Mouse (Mus musculus) embryonic fibroblast, embryonic 13.5 days (primary cell): ENCODE data around the gene Snip1. TPM values are rescaled to one million over a fixed set of nuclear protein-coding genes. Genes with fewer than 3 reads are reported as not detected.

Experiments
- H3K27ac ChIP-seq: 2 replicates; pipeline ENCODE4 v1.5.1; 2012; ENCODE audit warnings: low read length, control low read depth, inconsistent platforms; ENCODE audit not compliant: insufficient read depth
- H3K4me1 ChIP-seq: 2 replicates; pipeline ENCODE4 v1.6.1; 2011; ENCODE audit warnings: low read length; ENCODE audit not compliant: control insufficient read depth, insufficient read depth
- H3K4me3 ChIP-seq: 2 replicates; pipeline ENCODE4 v1.5.1; 2011; ENCODE audit warnings: mild to moderate bottlenecking, control low read depth, low read length; ENCODE audit not compliant: insufficient read depth
- CTCF ChIP-seq: IDR thresholded peaks from 2 replicates; pipeline ENCODE4 v1.5.1; 2011; ENCODE audit warnings: mild to moderate bottlenecking, control low read depth, low read length, moderate library complexity, borderline replicate concordance; ENCODE audit not compliant: insufficient read depth
- POLR2A ChIP-seq: IDR thresholded peaks from 2 replicates; pipeline ENCODE4 v1.6.1; 2011; ENCODE audit warnings: low read depth, mild to moderate bottlenecking, control low read depth, low read length, moderate library complexity
- polyA plus RNA-seq: library from polyadenylated mRNA; stranded (reverse); fragments of >200 nt; gene quantifications from 2 replicates; pipeline ENCODE4 v1.2.4, GENCODE M21; 2011; ENCODE audit warnings: low read depth; ENCODE audit not compliant: missing spikeins, insufficient read length

The Snip1 gene
- polyA plus RNA-seq, 1 experiment = 16.8 TPM

DNA sequence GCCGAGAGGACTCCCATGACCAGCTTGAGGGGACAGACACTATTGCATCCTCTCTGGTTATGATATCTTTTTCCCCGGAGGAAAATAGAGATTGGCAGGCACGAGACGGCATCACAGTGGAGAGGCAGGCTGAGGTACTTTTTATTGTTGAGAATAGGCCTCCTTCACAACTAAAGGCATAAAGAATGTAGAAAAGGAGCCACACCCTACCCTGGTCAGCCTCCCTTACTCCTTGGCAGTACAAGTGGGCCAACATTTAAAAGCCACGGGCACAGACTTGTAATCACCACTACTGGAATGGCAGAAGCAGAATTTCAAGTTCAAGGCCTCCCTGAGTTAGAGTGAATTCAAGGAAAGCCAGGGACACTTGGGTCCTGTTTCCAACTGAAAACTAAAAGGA, 8.4 kb upstream of the Snip1 start:
- Histone ChIP-seq H3K4me3 (no peak overlapping the region), H3K4me1 (peaks cover 2% of the 10 kb centered on the region), H3K27ac (no peak overlapping the region)
- TF ChIP-seq POLR2A (no peak), CTCF (no peak)

DNA sequence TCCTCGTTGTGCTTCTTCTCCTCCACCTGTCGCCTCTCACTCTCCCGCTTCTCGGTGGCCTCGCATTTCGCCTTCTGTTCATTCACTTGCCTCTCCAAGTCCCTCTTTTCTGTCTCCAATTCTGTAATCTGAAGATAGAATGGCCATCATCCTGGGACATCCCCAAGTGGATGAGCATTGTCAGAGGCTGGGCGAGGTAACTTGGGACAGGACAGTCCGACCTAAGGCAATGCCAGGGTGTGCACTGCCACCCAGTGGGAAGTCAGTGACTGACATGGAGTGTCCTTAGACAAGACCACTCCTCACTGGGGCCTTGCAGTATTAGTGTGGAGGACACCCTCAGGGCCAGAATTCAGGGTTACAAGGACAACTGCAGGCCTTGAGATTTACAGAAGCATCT, 7.4 kb upstream of the Snip1 start:
- TF ChIP-seq POLR2A (no peak), CTCF (peak; percentile 94; the same call in 1 of the 2 replicates)
- H3K4me3 ChIP-seq = no peak overlapping the region
- peaks cover 2% of the 10 kb centered on the region for H3K4me1 ChIP-seq
- H3K27ac ChIP-seq = no peak overlapping the region

DNA sequence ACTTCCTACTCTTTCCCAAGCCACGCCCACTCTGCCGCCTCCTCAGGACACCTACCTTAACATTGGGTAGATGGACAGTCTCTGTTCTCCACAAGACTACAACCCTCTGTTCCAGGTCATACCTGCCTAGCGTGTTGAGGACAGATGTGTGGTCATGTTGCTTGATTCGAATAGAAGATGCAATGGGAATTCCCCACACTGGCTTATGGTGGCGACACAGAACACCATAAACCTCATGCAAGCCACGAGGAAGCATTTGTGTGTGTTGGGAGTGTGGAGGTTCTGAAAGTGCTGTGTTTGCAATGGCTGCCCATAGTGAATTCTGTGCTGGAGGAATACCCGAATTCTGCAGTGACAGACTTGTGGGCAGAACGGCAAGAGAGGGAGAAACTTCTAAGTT, 2.6 kb upstream of the Snip1 start:
- 0 out of 2 replicates have a peak, but pooled peaks cover 6% of the 10 kb centered on the region for H3K4me1 ChIP-seq
- TF ChIP-seq CTCF (no peak), POLR2A (no peak)
- H3K4me3 ChIP-seq = no peak overlapping the region

DNA sequence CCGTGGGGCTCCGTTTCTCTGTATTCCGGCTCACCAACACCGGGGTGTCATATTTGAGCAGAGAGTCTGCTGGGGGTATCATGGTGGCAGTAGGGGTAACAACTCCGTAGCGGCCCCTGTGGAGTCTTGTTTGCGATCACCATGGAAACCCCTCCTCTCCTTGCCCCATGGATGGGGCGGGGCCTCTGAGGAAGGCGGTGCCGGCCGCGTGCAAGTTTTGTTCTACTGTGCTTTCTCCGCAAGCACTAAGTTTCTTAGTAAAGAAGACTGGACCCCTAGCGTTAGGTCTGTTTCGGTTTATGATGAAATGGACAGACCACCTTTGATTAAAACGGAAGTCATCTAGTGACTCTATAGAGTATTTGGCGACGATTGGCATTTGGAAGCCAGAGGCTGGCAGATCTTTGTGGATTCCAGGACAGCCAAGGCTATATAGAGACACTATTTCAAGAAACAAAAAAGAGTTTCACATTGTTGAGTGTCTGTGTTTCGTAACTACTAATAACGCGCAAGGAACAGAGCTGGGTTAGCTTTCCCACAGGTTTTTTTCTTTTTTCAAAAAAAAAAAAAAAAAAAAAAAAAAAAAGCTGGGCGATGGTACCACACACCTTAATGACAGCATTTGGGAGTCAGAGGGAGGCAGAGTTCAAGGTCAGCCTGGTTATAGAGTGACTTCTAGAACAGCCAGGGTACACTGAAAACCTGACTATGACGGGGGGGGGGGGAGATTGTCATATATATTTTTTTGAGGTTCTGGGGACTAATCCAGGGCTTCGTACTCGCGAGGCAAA, 760 bp upstream of the Snip1 start, which contains the start of gene Dnali1:
TSS of gene Dnali1 (minus strand) at position 187 of the 791 bp plus-strand sequence.
- H3K27ac ChIP-seq = no peak within 1 kb of the TSS

More for the DNA sequence above, 2.6 kb upstream of the Snip1 start:
- H3K27ac ChIP-seq = no peak overlapping the region

DNA sequence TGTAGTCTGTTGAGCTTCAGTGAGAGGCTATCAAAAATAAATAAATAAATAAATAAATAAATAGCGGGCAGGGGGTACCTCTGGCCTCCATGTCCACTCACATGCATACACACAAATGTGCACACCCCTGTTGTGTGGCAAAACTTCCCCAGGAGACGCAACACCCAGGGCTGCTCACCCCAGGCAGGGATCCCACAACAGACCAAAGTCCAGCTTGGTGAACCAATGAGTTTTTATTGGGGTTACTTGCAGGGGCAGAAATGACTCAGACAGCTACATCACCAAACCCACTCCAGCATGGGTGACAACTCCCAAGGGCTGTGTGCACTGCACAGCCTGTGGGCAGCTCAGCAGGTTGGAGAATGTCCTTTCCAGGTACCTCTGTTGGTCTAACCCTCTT, 11.2 kb downstream of the Snip1 start:
- TF ChIP-seq POLR2A (no peak), CTCF (no peak)
- H3K27ac ChIP-seq = no peak overlapping the region
- H3K4me3 ChIP-seq = no peak overlapping the region
- no peaks in the 10 kb centered on the region for H3K4me1 ChIP-seq

More for the DNA sequence above, 760 bp upstream of the Snip1 start, which contains the start of gene Dnali1:
- Histone ChIP-seq H3K4me3 (peak within 1 kb of the TSS; percentile 62), H3K4me1 (0 out of 2 replicates have a peak, but pooled peaks cover 6% of the 10 kb centered on the region)
- TF ChIP-seq CTCF = no peak
- TF ChIP-seq POLR2A = peak; percentile 47; the same call in 1 of the 2 replicates

DNA sequence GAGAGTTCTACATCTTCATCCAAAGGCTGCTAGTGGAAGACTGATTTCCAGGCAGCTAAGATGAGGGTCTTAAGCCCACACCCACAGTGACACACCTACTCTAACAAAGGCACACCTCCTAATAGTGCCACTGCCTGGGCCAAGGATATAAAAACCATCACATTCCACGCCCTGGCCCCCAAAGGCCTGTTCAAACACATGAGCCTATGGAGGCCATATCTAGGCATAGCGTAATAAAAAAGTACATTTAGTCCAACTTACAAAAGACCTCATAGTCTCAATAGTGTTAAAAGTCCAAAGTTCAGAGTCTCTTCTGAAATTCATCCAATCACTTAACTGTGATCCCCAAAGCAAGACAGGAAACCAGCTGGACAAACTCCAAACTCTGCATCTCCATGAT, 12.2 kb downstream of the Snip1 start:
- Histone ChIP-seq H3K4me1 (no peaks in the 10 kb centered on the region), H3K27ac (no peak overlapping the region), H3K4me3 (no peak overlapping the region)
- no peak for TF ChIP-seq POLR2A
- no peak for TF ChIP-seq CTCF

DNA sequence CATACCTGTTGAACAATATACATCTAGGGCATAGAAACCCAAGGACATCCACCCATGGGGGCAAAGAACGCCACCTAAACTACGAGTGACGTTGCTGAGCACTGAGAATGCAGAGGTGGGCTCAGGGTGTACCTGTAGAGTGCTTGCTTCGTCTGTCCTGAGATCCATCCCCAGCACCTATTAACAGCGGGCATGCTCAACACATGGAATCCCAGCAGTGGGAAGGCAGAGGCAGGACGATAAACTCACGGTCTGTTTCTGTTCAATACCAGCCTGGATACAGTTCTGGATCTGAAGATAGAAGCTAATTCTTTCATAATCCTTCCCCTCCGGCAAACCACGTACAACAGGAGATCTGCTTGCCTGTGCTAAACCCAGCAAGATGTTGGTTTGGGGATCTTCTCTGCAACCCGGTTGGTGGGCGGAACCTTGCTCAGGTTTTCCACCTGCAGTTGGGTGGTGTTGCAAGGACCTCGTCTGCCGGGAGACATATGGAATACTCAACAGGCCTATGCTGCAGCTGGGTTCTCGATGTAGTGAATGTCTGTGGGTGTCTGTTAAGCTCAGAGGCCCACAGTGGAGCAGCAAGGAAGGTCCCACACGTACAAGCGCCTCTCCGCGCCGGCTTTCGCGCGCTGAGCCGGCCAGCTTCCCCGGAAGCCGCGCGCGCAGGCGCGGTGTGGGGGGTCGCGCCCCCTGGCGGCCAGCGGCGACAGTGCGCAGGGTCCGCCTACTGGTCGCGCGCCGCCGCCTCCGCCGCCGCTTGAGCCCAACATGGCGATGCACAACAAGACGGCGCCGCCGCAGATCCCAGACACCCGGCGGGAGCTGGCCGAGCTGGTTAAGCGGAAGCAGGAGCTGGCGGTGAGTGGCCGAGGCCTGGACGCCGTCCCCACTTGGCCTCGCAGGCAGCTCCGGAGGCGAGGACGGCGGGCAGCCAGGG, 18.2 kb downstream of the Snip1 start, which contains the start of gene Meaf6:
TSS of gene Meaf6 (plus strand) at position 732 of the 943 bp plus-strand sequence.
- Histone ChIP-seq H3K4me3 (peak within 1 kb of the TSS; percentile 58), H3K27ac (peak within 1 kb of the TSS; percentile 84), H3K4me1 (no peaks in the 10 kb centered on the region)
- TF ChIP-seq POLR2A (peak; percentile 77), CTCF (peak; percentile 63)

DNA sequence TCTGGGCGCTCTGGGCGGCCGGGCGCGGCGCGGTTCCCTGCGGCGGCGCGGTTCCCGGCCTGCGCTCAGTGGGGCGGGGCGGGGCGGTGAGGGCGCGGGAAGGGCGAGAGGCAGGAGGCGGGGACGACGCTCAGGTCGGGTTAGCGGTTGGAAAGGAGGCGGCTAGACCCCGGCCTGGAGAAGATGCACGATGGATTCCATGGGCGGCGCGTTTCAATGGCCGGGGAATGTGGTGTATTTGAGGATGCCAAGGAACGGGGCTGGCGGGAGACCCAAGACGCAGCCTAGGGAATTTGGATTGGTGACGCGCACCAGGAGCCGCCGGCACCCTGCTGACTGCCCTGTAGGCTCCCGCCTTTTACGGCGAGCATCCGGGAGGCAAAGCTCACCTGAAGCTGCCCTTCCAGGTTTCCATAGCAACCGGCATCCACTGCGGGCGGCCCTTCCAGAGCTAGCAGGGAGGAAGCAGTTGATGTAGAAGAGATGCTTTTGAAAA, 18.9 kb downstream of the Snip1 start:
- Histone ChIP-seq H3K4me1 (no peaks in the 10 kb centered on the region), H3K4me3 (peak overlapping the region; percentile 58), H3K27ac (peak overlapping the region; percentile 84)
- TF ChIP-seq CTCF (no peak), POLR2A (no peak)

DNA sequence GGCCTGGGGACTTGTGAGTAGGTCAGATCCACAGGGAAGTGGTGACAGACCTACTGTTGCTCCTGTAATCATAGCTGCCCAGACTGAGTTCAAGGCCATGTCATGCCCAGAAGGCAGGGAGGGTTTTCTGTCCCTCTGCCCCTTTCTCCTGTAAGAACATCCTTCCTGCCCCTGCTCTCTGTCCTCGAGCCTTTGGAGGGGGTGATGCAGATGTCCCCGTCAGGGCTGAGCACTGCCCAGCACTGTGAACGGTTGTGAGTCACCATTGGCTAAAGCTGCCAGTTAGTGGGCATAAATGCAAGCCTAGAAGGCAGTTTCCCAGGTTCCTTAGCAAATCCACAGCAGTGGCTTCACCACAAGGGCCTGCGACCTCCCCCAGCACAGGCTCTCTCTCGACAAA, 26.6 kb downstream of the Snip1 start:
- TF ChIP-seq POLR2A (no peak), CTCF (no peak)
- Histone ChIP-seq H3K27ac (no peak overlapping the region), H3K4me3 (no peak overlapping the region), H3K4me1 (peaks cover 11% of the 10 kb centered on the region)

DNA sequence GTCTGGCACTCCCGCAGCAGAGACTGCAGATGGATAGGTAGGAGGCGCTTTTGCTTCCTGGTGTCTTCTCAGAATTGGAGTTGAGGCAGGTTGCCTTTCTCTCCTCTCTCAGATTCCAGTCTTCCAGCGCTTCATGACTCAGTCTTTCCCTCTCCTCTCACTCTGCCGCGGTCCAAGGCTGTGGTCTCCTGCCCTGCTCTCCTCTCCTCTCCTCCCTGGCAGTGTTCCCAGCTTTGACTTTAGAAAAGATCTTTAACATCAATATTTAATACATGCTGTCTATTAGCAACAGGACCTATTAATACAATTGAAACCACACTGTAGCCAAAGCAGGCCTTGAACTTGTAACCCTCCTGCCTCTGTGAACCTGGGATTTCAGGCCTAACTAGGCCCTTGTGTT, 29.6 kb downstream of the Snip1 start:
- peaks cover 11% of the 10 kb centered on the region for H3K4me1 ChIP-seq
- H3K4me3 ChIP-seq = no peak overlapping the region
- H3K27ac ChIP-seq = peak overlapping the region; percentile 38
- no peak for TF ChIP-seq POLR2A
- no peak for TF ChIP-seq CTCF
